Mouse (Mus musculus) CD4-positive, CD25-positive, alpha-beta regulatory T cell, adult 9 weeks (primary cell): Measurements from ENCODE around the gene Hspa4l. TPM values are rescaled to one million over a fixed set of nuclear protein-coding genes. Genes with fewer than 3 reads are reported as not detected.

Source experiments
- polyA plus RNA-seq: library from polyadenylated mRNA; unstranded; fragments of 100-300 nt; shearing (Covaris generic); gene quantifications from one replicate; pipeline ENCODE4 v1.2.1, GENCODE M21; 2017

Hspa4l gene
- polyA plus RNA-seq = 31.4 TPM

DNA sequence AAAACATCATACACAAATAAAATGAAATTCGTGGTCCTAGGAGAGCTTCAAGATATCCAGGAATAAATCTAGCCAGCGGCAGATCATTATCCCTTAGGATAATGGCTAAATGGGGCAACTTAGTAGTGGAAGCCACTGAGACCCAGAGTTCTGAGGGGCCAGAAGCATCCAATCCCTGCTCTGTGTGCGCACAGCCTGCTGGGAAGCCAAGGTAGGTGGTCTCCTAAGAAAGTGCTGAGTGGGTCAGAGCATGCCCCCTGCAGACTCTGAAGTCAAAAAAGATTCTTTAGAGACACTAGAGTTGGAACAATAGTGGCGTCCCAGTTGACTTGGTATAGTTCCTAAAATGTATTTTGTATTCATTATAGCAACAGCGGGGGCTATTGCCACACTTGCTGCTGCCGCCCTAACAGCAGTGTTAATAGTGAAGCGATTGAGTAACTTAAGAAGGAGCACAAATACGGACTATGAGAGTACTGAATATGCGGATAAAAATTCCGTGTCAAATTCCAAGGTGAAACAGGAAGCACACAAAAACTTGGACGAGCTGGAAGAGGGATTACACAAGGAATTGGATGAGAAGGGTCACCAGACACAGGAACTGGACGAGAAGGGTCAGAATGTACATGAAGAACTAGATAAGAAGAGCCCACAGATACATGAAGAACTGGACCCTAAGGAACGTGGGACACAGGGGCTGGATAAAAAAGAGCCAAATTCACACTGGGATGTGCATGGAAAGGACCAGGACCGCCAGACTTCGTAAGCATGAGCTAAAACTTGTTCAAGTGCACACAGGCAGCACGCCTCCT is at the start of gene Hspa4l:
Gene Hspa4l (plus strand): TSS at position 472 of the 812 bp plus-strand sequence.

DNA sequence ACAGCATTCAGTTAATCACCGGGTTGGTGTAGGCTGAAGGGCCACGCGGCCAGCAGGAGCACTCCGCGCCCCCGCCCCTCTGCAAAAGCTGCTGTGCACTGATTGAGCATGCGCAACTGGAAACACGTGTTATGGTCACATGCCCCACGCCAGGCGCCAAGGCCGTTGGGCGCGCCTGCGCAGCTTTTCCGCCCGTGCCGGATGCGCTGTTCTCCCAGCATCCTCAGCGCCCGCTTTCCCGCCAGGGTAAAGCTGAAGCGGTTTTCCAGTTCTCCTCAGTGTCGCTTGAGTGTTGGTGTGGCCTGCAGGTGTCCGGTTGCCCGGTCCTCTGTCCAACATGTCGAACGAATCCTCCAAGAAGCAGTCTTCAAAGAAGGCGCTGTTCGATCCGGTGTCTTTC is 35.6 kb upstream of the Hspa4l start, which contains the start of gene Slc25a31:
Gene Slc25a31 (plus strand): TSS at position 201 of the 400 bp plus-strand sequence.

DNA sequence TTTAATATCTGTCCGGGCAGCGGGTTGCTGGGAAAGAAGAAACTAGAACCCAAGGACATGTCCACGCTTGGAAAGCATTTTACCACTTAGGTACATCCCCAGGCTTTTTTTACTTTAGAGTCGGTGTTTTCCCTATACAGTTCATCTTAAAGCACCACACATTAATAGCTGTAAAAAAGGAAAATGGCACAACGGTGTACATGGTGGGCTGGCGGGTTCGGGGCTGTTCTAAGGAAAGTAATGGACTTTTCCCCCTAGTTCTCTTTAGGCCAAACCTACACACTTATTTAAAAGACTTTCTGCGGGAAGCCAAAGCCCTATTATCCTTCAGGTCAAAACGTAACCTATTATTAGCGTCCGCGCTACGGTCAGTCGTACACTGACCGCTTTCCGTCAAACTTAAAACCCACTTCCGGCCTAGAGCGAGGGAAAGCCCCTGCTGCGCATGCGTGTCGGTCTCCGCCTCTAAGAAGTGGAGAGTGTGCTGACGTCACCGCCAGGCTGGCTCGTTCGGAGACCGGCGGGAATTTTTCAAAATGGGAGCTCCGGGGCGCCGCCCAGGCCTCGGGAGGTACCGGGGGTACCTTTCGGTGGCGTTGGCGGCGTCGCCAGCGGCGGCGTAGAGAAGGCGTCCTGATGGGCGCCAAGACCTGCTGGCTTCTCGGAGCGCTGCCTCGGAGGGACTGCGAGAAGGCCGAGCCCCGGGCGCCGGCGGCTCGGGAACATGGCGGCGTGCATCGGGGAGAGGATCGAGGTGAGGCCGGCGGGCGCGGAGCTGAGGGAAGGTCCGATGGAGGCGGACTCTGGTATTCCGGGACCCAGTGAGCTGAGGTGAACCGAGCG is 55.5 kb downstream of the Hspa4l start, which contains the start of gene Plk4:
Gene Plk4 (plus strand): TSS at position 490 of the 843 bp plus-strand sequence.

Other genes with a start within 250 kb of the Hspa4l start
- 0.46 TPM for gene Intu, start 213.2 kb upstream of the Hspa4l start, polyA plus RNA-seq
- gene Slc25a31, start 35.6 kb upstream of the Hspa4l start, polyA plus RNA-seq = not detected
- gene Plk4, start 55.5 kb downstream of the Hspa4l start, polyA plus RNA-seq = 10.9 TPM
- gene Mfsd8, start 102.4 kb downstream of the Hspa4l start, polyA plus RNA-seq = 23.2 TPM
- gene Abhd18, start 102.5 kb downstream of the Hspa4l start, polyA plus RNA-seq = 21.5 TPM
- gene 1700034I23Rik, start 158.0 kb downstream of the Hspa4l start, polyA plus RNA-seq = 0.73 TPM
- gene Larp1b, start 205.3 kb downstream of the Hspa4l start, polyA plus RNA-seq = 17.6 TPM